Mouse (Mus musculus) granulocyte monocyte progenitor cell, adult 5-6 weeks (primary cell): ENCODE measurements around the gene Zfp931. TPM values are rescaled to one million over a fixed set of nuclear protein-coding genes. Genes with fewer than 3 reads are reported as not detected.
"Not testable (repeated sequence)": the region's sequence is repeated elsewhere in the genome, so short reads cannot be mapped to it uniquely, and the experiment has no call there.

Experiments
- ATAC-seq: replicated peaks from 2 replicates; pipeline ENCODE4 v1.8.0; 2016; ENCODE audit warnings: mild to moderate bottlenecking, moderate TSS enrichment, inconsistent platforms; ENCODE audit not compliant: poor library complexity, severe bottlenecking
- total RNA-seq, 2 experiments: library from RNA; stranded (forward) in 1 of 2; stranded (reverse) in 1 of 2; fragments of 200-712, 200-1000 nt in 1 of 2; fragments of >200 nt in 1 of 2; fragmentation: Nextera tagmentation in 1 of 2; gene quantifications; 2 replicates each; pipeline ENCODE4 v1.2.3; 2014 to 2017

Zfp931 gene
- total RNA-seq, 2 experiments from 2014 or later, result 7.9 to 14.1 TPM

- not testable (repeated sequence) for ATAC-seq
Measured at GRCm38 (mm10) chr2:178019486-178019885, 58.8 kb downstream of the Zfp931 start.

Other genes with a start within 250 kb of the Zfp931 start
- gene Gm14325, start 238.1 kb downstream of the Zfp931 start, total RNA-seq (2014; fragmentation: Nextera tagmentation), result 16.8 and 24.2 TPM in 2 replicates
- gene Gm14325, start 238.1 kb downstream of the Zfp931 start, total RNA-seq (2017), result 11.3 and 17.0 TPM in 2 replicates
- gene Gm14327, start 181.4 kb downstream of the Zfp931 start, total RNA-seq (2014; fragmentation: Nextera tagmentation), result 21.9 TPM in 1 of 2 replicates, not detected in the other
- gene Gm14327, start 181.4 kb downstream of the Zfp931 start, total RNA-seq (2017), result not detected in 2 replicates
- gene Zfp972, start 152.9 kb downstream of the Zfp931 start, total RNA-seq (2014; fragmentation: Nextera tagmentation), result 1.8 TPM in 1 of 2 replicates, not detected in the other
- 6.1 TPM in 1 of 2 replicates, not detected in the other for gene Zfp972, start 152.9 kb downstream of the Zfp931 start, total RNA-seq (2017)
- 23.9 and 35.8 TPM in 2 replicates for gene Gm14326, start 121.2 kb downstream of the Zfp931 start, total RNA-seq (2014; fragmentation: Nextera tagmentation)
- 27.0 and 35.8 TPM in 2 replicates for gene Gm14326, start 121.2 kb downstream of the Zfp931 start, total RNA-seq (2017)
- 47.6 and 71.8 TPM in 2 replicates for gene Zfp971, start 55.2 kb downstream of the Zfp931 start, total RNA-seq (2014; fragmentation: Nextera tagmentation)
- 23.6 and 35.2 TPM in 2 replicates for gene Zfp971, start 55.2 kb downstream of the Zfp931 start, total RNA-seq (2017)
- not detected in 2 replicates for gene Phactr3, start 40.5 kb upstream of the Zfp931 start, total RNA-seq (2014; fragmentation: Nextera tagmentation)
- not detected in 2 replicates for gene Phactr3, start 40.5 kb upstream of the Zfp931 start, total RNA-seq (2017)